Mouse (Mus musculus) T-helper 2 cell (primary cell): ENCODE results near the gene Col4a6.

ENCODE experiments used
- in situ Hi-C: fragments of 300-600 bp; cut with MboI, MseI; formaldehyde crosslinking; loops from one replicate; pipeline ENCODE4 v1.15.1; 2025; ENCODE audit warnings: high pct_unique_total_duplicates

Gene Col4a6

GRCm38 (mm10) chrX:141473470-141474302 is at the start of gene Col4a6:
Gene Col4a6 (minus strand): TSS chrX:141474076.
- in situ Hi-C loops = no loop called here

GRCm38 (mm10) chrX:141503125-141503524 is 29.2 kb upstream of the Col4a6 start:
- in situ Hi-C loops = no loop called here

GRCm38 (mm10) chrX:141494545-141494944 is 20.7 kb upstream of the Col4a6 start:
- in situ Hi-C loops = no loop called here

- in situ Hi-C loops = no loop called here
These were observed 1.9 kb upstream of the Col4a6 start for GRCm38 (mm10) chrX:141475566-141476327.

GRCm38 (mm10) chrX:141475110-141475509 is 1.2 kb upstream of the Col4a6 start, which contains the start of gene Col4a5:
Gene Col4a5 (plus strand): TSS chrX:141475385.
- in situ Hi-C loops = no loop called here

GRCm38 (mm10) chrX:141447936-141448335 is 25.9 kb downstream of the Col4a6 start:
- in situ Hi-C loops = loop anchor here (5.0 to 25.0 kb wide), 2 partner anchors 61 to 461 kb away; no protein-coding TSS in a partner anchor

GRCm38 (mm10) chrX:141439423-141439822 is 34.5 kb downstream of the Col4a6 start:
- in situ Hi-C loops = loop anchor here (25.0 kb wide), 1 partner anchor 452 kb away; no protein-coding TSS in a partner anchor

- in situ Hi-C loops = loop anchor here (25.0 kb wide), 1 partner anchor 449 kb away; no protein-coding TSS in a partner anchor
These were observed 37.1 kb downstream of the Col4a6 start for GRCm38 (mm10) chrX:141436780-141437179.

- in situ Hi-C loops = no loop called here
These were observed 58.6 kb downstream of the Col4a6 start for GRCm38 (mm10) chrX:141415318-141415717.

- in situ Hi-C loops = no loop called here
These were observed 77.6 kb downstream of the Col4a6 start for GRCm38 (mm10) chrX:141396243-141396642.

GRCm38 (mm10) chrX:141385399-141386105 is 88.3 kb downstream of the Col4a6 start:
- in situ Hi-C loops = loop anchor here (5.0 kb wide), 1 partner anchor 62 kb away; no protein-coding TSS in a partner anchor

- in situ Hi-C loops = loop anchor here (5.0 kb wide), 1 partner anchor 63 kb away; no protein-coding TSS in a partner anchor
These were observed 89.2 kb downstream of the Col4a6 start for GRCm38 (mm10) chrX:141384632-141385031.

GRCm38 (mm10) chrX:141370276-141370675 is 103.6 kb downstream of the Col4a6 start:
- in situ Hi-C loops = no loop called here

- in situ Hi-C loops = no loop called here
These were observed 110.5 kb downstream of the Col4a6 start for GRCm38 (mm10) chrX:141363331-141363730.

GRCm38 (mm10) chrX:141341417-141341816 is 132.5 kb downstream of the Col4a6 start:
- in situ Hi-C loops = loop anchor here (10.0 kb wide), 1 partner anchor 1157 kb away; no protein-coding TSS in a partner anchor

GRCm38 (mm10) chrX:141328044-141328443 is 145.8 kb downstream of the Col4a6 start:
- in situ Hi-C loops = no loop called here

GRCm38 (mm10) chrX:141324201-141324600 is 149.7 kb downstream of the Col4a6 start:
- in situ Hi-C loops = no loop called here

- in situ Hi-C loops = no loop called here
These were observed 157.7 kb downstream of the Col4a6 start for GRCm38 (mm10) chrX:141316217-141316616.

GRCm38 (mm10) chrX:141315795-141316194 is 158.1 kb downstream of the Col4a6 start:
- in situ Hi-C loops = no loop called here

GRCm38 (mm10) chrX:141292702-141293462 is 181.0 kb downstream of the Col4a6 start:
- in situ Hi-C loops = no loop called here

GRCm38 (mm10) chrX:141276397-141276796 is 197.5 kb downstream of the Col4a6 start:
- in situ Hi-C loops = no loop called here
